Mouse (Mus musculus) neural tube, embryonic 11.5 days (tissue): ENCODE data around the gene Gm20388. TPM values are rescaled to one million over a fixed set of nuclear protein-coding genes. Genes with fewer than 3 reads are reported as not detected.
A peak's percentile ranks its signal among the peaks of the same experiment; 100 is the strongest.

Experiments used
- ATAC-seq: fragments of 200-750 bp; cut with Nextera tagmentation; 2 replicates; pipeline ENCODE4 v1.8.0; 2017; ENCODE audit warnings: moderate number of reproducible peaks, mild to moderate bottlenecking, moderate TSS enrichment, moderate library complexity; ENCODE audit not compliant: insufficient read depth, low FRiP score, low TSS enrichment
- DNase-seq: peaks from one replicate; pipeline ENCODE4 v3.0.0-alpha.2; 2015; ENCODE audit warnings: low spot score
- H3K27ac ChIP-seq: fragments of 300-500 bp; sonication (generic); 2 replicates; pipeline ENCODE4 v1.5.1; 2014; ENCODE audit warnings: low read depth, mild to moderate bottlenecking, low read length
- H3K27me3 ChIP-seq: fragments of 300-500 bp; sonication (generic); 2 replicates; pipeline ENCODE4 v1.6.1; 2014; ENCODE audit warnings: mild to moderate bottlenecking, low read length, mixed read lengths; ENCODE audit not compliant: control insufficient read depth, insufficient read depth
- H3K36me3 ChIP-seq: fragments of 300-500 bp; sonication (generic); 2 replicates; pipeline ENCODE4 v1.6.1; 2014; ENCODE audit warnings: mild to moderate bottlenecking, low read length, moderate library complexity, mixed read lengths; ENCODE audit not compliant: control insufficient read depth, insufficient read depth
- H3K4me1 ChIP-seq: fragments of 300-500 bp; sonication (generic); 2 replicates; pipeline ENCODE4 v1.6.1; 2014; ENCODE audit warnings: low read length, mixed read lengths; ENCODE audit not compliant: control insufficient read depth, insufficient read depth
- H3K4me2 ChIP-seq: fragments of 300-500 bp; sonication (generic); 2 replicates; pipeline ENCODE4 v1.6.1; 2014; ENCODE audit warnings: low read depth, mild to moderate bottlenecking, moderate library complexity
- H3K4me3 ChIP-seq: fragments of 300-500 bp; sonication (generic); 2 replicates; pipeline ENCODE4 v1.5.1; 2014; ENCODE audit warnings: low read depth, low read length
- H3K9ac ChIP-seq: fragments of 300-500 bp; sonication (generic); 2 replicates; pipeline ENCODE4 v1.6.1; 2014; ENCODE audit warnings: mild to moderate bottlenecking, low read length
- H3K9me3 ChIP-seq: fragments of 300-500 bp; sonication (generic); 2 replicates; pipeline ENCODE4 v1.6.1; 2016; ENCODE audit warnings: low read length; ENCODE audit not compliant: control insufficient read depth
- WGBS: fragments of 180-500 bp; shearing (Covaris S2); extraction: QIAGEN DNeasy Blood & Tissue Kit; methylation state at CpG from one replicate; pipeline ENCODE4 v1.1.7; 2014; 5-methylcytosine and 5-hydroxymethylcytosine counted together
- polyA plus RNA-seq: library from polyadenylated mRNA; unstranded; fragments of >200 nt; fragmentation: Nextera tagmentation; extraction: Ambion mirVana; gene quantifications from 2 replicates; pipeline ENCODE4 v1.2.1, GENCODE M21; 2014

The Gm20388 gene
- polyA plus RNA-seq, 1 experiment from 2014 or later, result not detected

- DNase-seq (no peak), ATAC-seq (no peak)
- Histone ChIP-seq H3K4me3 (no peak overlapping the region), H3K36me3 (no peaks in the 10 kb centered on the region), H3K4me1 (no peaks in the 10 kb centered on the region), H3K27me3 (no peaks in the 10 kb centered on the region), H3K27ac (no peak overlapping the region), H3K9ac (no peak overlapping the region), H3K4me2 (no peak overlapping the region), H3K9me3 (no peaks in the 10 kb centered on the region)
Observed at GRCm38 (mm10) chr8:123032730-123033129, 3122.1 kb downstream of the Gm20388 start.

DNA sequence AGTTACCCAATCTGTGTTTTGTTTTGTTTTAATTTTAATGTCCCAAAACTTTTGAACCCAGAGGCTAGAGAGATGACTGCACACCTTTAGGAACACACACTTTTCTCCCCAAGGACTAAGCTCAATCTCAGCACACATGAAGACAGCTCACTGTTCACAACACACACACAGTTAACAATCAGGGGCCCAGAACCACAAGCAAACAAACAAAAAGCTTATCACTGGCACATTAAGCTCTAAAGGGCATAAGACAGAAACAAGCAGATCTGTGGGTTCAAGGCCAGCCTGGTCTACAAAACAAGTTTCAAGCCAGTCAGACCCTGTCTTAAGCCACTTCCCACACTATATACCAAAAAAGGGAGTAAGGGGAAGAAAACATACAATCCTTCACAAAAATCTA lies 3122.8 kb downstream of the Gm20388 start:
- H3K36me3 ChIP-seq, result no peaks in the 10 kb centered on the region
- H3K4me1 ChIP-seq, result no peaks in the 10 kb centered on the region
- H3K4me2 ChIP-seq, result no peak overlapping the region
- H3K4me3 ChIP-seq, result no peak overlapping the region
- DNase-seq (no peak), ATAC-seq (no peak)
- no peaks in the 10 kb centered on the region for H3K9me3 ChIP-seq
- no peaks in the 10 kb centered on the region for H3K27me3 ChIP-seq
- no peak overlapping the region for H3K27ac ChIP-seq
- H3K9ac ChIP-seq, result no peak overlapping the region

DNA sequence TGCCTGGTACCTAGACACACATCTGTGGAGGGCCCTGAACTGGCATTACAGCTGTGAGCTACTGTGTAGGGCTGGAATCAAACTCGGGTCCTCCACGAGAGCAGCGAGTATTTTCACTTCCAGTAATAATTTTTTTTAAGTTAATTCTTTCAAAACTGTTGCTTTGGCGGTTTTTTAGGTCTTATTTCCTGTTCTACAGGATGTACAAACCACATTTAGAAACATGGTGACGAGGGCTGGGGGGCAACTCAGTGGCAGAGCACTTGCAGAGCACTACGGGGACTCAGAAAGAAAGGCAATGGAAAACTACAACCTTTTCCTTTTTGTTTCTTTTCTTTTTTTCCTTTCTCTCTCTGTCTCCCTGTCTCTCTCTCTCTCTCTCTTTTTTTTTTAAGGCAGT lies 3123.5 kb downstream of the Gm20388 start:
- H3K27ac ChIP-seq, result no peak overlapping the region
- no peak overlapping the region for H3K4me3 ChIP-seq
- no peaks in the 10 kb centered on the region for H3K9me3 ChIP-seq
- no peak overlapping the region for H3K4me2 ChIP-seq
- 88% methylated on average over 6 of the region's 6 CpGs for WGBS
- H3K9ac ChIP-seq, result no peak overlapping the region
- ATAC-seq (no peak), DNase-seq (no peak)
- no peaks in the 10 kb centered on the region for H3K27me3 ChIP-seq
- H3K4me1 ChIP-seq, result peaks cover under 1% of the 10 kb centered on the region; the same call in 1 of the 2 replicates
- no peaks in the 10 kb centered on the region for H3K36me3 ChIP-seq

- 73% methylated on average over 3 of the region's 3 CpGs for WGBS
- H3K4me1 ChIP-seq, result peaks cover 16% of the 10 kb centered on the region
Observed at GRCm38 (mm10) chr8:123036956-123037355, 3126.3 kb downstream of the Gm20388 start.

GRCm38 (mm10) chr8:123037487-123037886 lies 3126.8 kb downstream of the Gm20388 start:
- H3K4me2 ChIP-seq, result no peak overlapping the region
- no peak overlapping the region for H3K9ac ChIP-seq
- H3K27ac ChIP-seq, result no peak overlapping the region
- WGBS, result 87% methylated on average over 11 of the region's 11 CpGs
- ATAC-seq (no peak), DNase-seq (no peak)
- H3K4me1 ChIP-seq, result peaks cover 16% of the 10 kb centered on the region
- H3K27me3 ChIP-seq, result no peaks in the 10 kb centered on the region
- no peaks in the 10 kb centered on the region for H3K36me3 ChIP-seq
- H3K4me3 ChIP-seq, result no peak overlapping the region
- H3K9me3 ChIP-seq, result no peaks in the 10 kb centered on the region

More at GRCm38 (mm10) chr8:123036956-123037355, 3126.3 kb downstream of the Gm20388 start:
- Histone ChIP-seq H3K27ac (no peak overlapping the region), H3K4me3 (no peak overlapping the region), H3K4me2 (no peak overlapping the region), H3K9me3 (no peaks in the 10 kb centered on the region), H3K9ac (no peak overlapping the region), H3K36me3 (no peaks in the 10 kb centered on the region), H3K27me3 (no peaks in the 10 kb centered on the region)
- DNase-seq (no peak), ATAC-seq (no peak)

GRCm38 (mm10) chr8:123038351-123038750 lies 3127.7 kb downstream of the Gm20388 start:
- H3K9ac ChIP-seq, result no peak overlapping the region
- no peaks in the 10 kb centered on the region for H3K27me3 ChIP-seq
- H3K4me1 ChIP-seq, result peaks cover 19% of the 10 kb centered on the region
- ATAC-seq, result no peak
- no peak overlapping the region for H3K4me3 ChIP-seq
- DNase-seq, result no peak
- no peak overlapping the region for H3K27ac ChIP-seq
- 74% methylated on average over 2 of the region's 2 CpGs for WGBS
- H3K9me3 ChIP-seq, result no peaks in the 10 kb centered on the region
- no peaks in the 10 kb centered on the region for H3K36me3 ChIP-seq
- H3K4me2 ChIP-seq, result no peak overlapping the region

DNA sequence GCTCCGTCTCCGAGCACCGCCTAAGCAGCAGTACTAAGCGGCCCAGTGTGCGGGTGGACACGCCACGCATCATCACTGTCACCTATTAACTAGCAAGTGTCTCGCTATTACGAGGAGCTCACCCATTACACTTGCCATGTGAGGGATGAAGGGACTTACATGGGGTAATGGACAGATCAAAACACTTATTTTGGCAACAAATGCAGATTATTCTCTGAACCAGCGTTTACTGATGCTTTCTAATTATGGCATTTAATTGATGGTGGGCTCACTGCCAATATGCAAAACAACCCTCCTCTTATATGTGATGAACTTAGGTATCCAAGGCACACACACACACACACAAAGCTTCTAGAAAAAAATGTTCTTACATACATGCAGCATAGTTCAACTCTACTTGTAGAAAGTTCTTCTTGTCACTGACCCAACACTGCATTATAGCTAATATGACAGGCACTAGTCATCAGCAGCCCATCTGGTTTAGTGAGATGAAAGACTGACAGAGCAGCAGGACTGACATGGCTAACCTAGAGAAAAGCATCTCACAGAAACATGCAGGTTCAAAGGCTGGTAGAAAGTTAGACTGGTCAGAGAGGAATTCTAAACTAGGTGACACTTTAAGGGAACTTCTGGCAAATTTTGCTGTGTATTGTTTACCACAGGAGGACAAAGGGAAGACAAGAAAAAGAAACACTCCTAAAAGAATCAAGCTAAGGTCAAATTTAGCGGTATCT lies 3128.9 kb downstream of the Gm20388 start:
- Histone ChIP-seq H3K4me3 (peak overlapping the region; percentile 100; the same call in 1 of the 2 replicates), H3K4me1 (peaks cover 23% of the 10 kb centered on the region), H3K9me3 (no peaks in the 10 kb centered on the region), H3K27me3 (no peaks in the 10 kb centered on the region), H3K9ac (no peak overlapping the region), H3K27ac (no peak overlapping the region), H3K4me2 (peak overlapping the region; percentile 89), H3K36me3 (no peaks in the 10 kb centered on the region)
- 61% methylated on average over 11 of the region's 11 CpGs for whole genome bisulfite sequencing
- DNase-seq, result no peak
- no peak for ATAC-seq

- Histone ChIP-seq H3K27ac (0 out of 2 replicates have a peak overlapping the region, but pooled peaks have one; percentile 95), H3K36me3 (no peaks in the 10 kb centered on the region), H3K27me3 (no peaks in the 10 kb centered on the region), H3K4me2 (peak overlapping the region; percentile 89), H3K4me1 (peaks cover 23% of the 10 kb centered on the region), H3K4me3 (peak overlapping the region; percentile 100), H3K9ac (peak overlapping the region; percentile 99; the same call in 1 of the 2 replicates), H3K9me3 (no peaks in the 10 kb centered on the region)
- peak; percentile 25 for DNase-seq
- no peak for ATAC-seq
- 9% methylated on average over 4 of the region's 4 CpGs for WGBS
Observed at GRCm38 (mm10) chr8:123040110-123040650, 3129.5 kb downstream of the Gm20388 start.
